Mouse (Mus musculus): ENCODE results near the gene Cln6.

- TF ChIP-seq USF1 (IDR thresholded peaks at IDR 0.05; ENCODE audit: low read depth), result no peak
- no peak for TF ChIP-seq MYOG (IDR thresholded peaks at IDR 0.05; ENCODE audit: control insufficient read depth, extremely low read depth, insufficient read length)
- TF ChIP-seq CTCF (IDR thresholded peaks at IDR 0.05; ENCODE audit: control insufficient read depth, insufficient read depth, insufficient read length), result peak; percentile 97
Measured at GRCm38 (mm10) chr9:62828662-62829086, 9.9 kb upstream of the Cln6 start.
